Mouse (Mus musculus) MEL (cell line): ENCODE data around the gene Gramd1a.
A peak's percentile ranks its signal among the peaks of the same experiment; 100 is the strongest.

ENCODE experiments used
- CTCF ChIP-seq, 3 experiments: IDR thresholded peaks in 2 of 3; conservative IDR thresholded peaks in 1 of 3; 2 replicates each; pipeline ENCODE4 v1.5.1; 2011 to 2012; ENCODE audit warnings: low read length in 3 of 3, low read depth in 2 of 3, mild to moderate bottlenecking in 2 of 3, improper control_type of control experiment in 1 of 3, inconsistent platforms in 1 of 3, mixed read lengths in 1 of 3, moderate library complexity in 1 of 3; ENCODE audit not compliant: control insufficient read depth in 1 of 3, insufficient read depth in 1 of 3, poor library complexity in 1 of 3, severe bottlenecking in 1 of 3
- ELF1 ChIP-seq: IDR thresholded peaks from 2 replicates; pipeline ENCODE4 v1.6.1; 2014; ENCODE audit warnings: low read depth, mild to moderate bottlenecking, inconsistent platforms, low read length, improper control_type of control experiment, moderate library complexity
- EP300 ChIP-seq, 2 experiments: IDR thresholded peaks; 2 replicates each; pipeline ENCODE4 v1.6.1; 2011; ENCODE audit warnings: improper control_type of control experiment in 2 of 2, low read length in 2 of 2, low read depth in 1 of 2, mild to moderate bottlenecking in 1 of 2
- ETS1 ChIP-seq: IDR thresholded peaks from 2 replicates; pipeline ENCODE4 v1.6.1; 2012; ENCODE audit warnings: low read depth, mild to moderate bottlenecking, inconsistent platforms, low read length, improper control_type of control experiment, moderate library complexity
- GABPA ChIP-seq: IDR thresholded peaks from 2 replicates; pipeline ENCODE4 v1.6.1; 2012; ENCODE audit warnings: low read depth, mild to moderate bottlenecking, inconsistent platforms, low read length, improper control_type of control experiment, moderate library complexity
- HCFC1 ChIP-seq: IDR thresholded peaks from 2 replicates; pipeline ENCODE4 v1.6.1; 2012; ENCODE audit warnings: low read depth, mild to moderate bottlenecking, inconsistent platforms, low read length, improper control_type of control experiment, moderate library complexity
- JUND ChIP-seq: IDR thresholded peaks from 2 replicates; pipeline ENCODE4 v1.6.1; 2011; ENCODE audit warnings: low read depth, mild to moderate bottlenecking, improper control_type of control experiment, low read length
- KAT2A ChIP-seq: conservative IDR thresholded peaks from 2 replicates; pipeline ENCODE4 v1.6.1; 2012; ENCODE audit warnings: low read depth, low read length, improper control_type of control experiment, inconsistent platforms
- MAX ChIP-seq: IDR thresholded peaks from 2 replicates; pipeline ENCODE4 v1.6.1; 2011; ENCODE audit warnings: low read length, improper control_type of control experiment
- MYC ChIP-seq: IDR thresholded peaks from 2 replicates; pipeline ENCODE4 v1.6.1; 2011; ENCODE audit warnings: low read depth, mild to moderate bottlenecking, low read length, improper control_type of control experiment, moderate library complexity
- POLR2A ChIP-seq, 2 experiments: IDR thresholded peaks; 2 replicates each; pipeline ENCODE4 v1.6.1; 2011 to 2012; ENCODE audit warnings: low read length in 2 of 2, mild to moderate bottlenecking in 2 of 2, control low read depth in 1 of 2, improper control_type of control experiment in 1 of 2, low read depth in 1 of 2, moderate library complexity in 1 of 2; ENCODE audit not compliant: control insufficient read depth in 1 of 2, insufficient read depth in 1 of 2, poor library complexity in 1 of 2
- RCOR1 ChIP-seq: IDR thresholded peaks from 2 replicates; pipeline ENCODE4 v1.6.1; 2012; ENCODE audit warnings: low read depth, mild to moderate bottlenecking, inconsistent platforms, low read length, improper control_type of control experiment
- ZKSCAN1 ChIP-seq: IDR thresholded peaks from 2 replicates; pipeline ENCODE4 v1.6.1; 2012; ENCODE audit warnings: low read depth, mild to moderate bottlenecking, inconsistent platforms, low read length, improper control_type of control experiment, moderate library complexity

- TF ChIP-seq ZKSCAN1: no peak
- TF ChIP-seq HCFC1: no peak
- TF ChIP-seq CTCF (IDR thresholded peaks at IDR 0.05 in 2 of 3, conservative IDR thresholded peaks at IDR 0.05 in 1 of 3; ENCODE audit: control insufficient read depth in 1 of 3, insufficient read depth in 1 of 3, low read depth in 2 of 3, low read length in 3 of 3, poor library complexity in 1 of 3, severe bottlenecking in 1 of 3): no peak
- no peak for TF ChIP-seq MYC
- TF ChIP-seq JUND: no peak
- TF ChIP-seq EP300 (IDR thresholded peaks at IDR 0.05; ENCODE audit: low read depth in 1 of 2, low read length in 2 of 2): no peak
- no peak for TF ChIP-seq MAX
- TF ChIP-seq ELF1: peak; percentile 16; the same call in 1 of the 2 replicates
- TF ChIP-seq KAT2A: no peak
- TF ChIP-seq ETS1: no peak
- TF ChIP-seq POLR2A (IDR thresholded peaks at IDR 0.05; ENCODE audit: control insufficient read depth in 1 of 2, insufficient read depth in 1 of 2, low read depth in 1 of 2, low read length in 2 of 2, poor library complexity in 1 of 2): peak; percentile 60 to 67; a peak in 2 of 4 replicates
- TF ChIP-seq GABPA: no peak
- TF ChIP-seq RCOR1: no peak
These were observed 5.0 kb downstream of the Gramd1a start for GRCm38 (mm10) chr7:31150566-31151300.
